Mouse (Mus musculus) liver, postnatal 0 days (tissue): ENCODE measurements around the gene Zdhhc4. TPM values are rescaled to one million over a fixed set of nuclear protein-coding genes. Genes with fewer than 3 reads are reported as not detected.

Experiments
- ATAC-seq: fragments of 200-750 bp; cut with Nextera tagmentation; 2 replicates; pipeline ENCODE4 v1.8.0; 2017; ENCODE audit warnings: mild to moderate bottlenecking, moderate library complexity
- DNase-seq: peaks from one replicate; pipeline ENCODE4 v3.0.0-alpha.2; 2016
- H3K27ac ChIP-seq: fragments of 300-500 bp; sonication (generic); 2 replicates; pipeline ENCODE4 v1.5.1; 2014; ENCODE audit warnings: antibody characterized with exemption, moderate library complexity, mild to moderate bottlenecking, low read depth
- H3K27me3 ChIP-seq: fragments of 300-500 bp; sonication (generic); 2 replicates; pipeline ENCODE4 v1.6.1; 2014; ENCODE audit warnings: low read length, control low read depth, mixed read lengths; ENCODE audit not compliant: insufficient read depth
- H3K36me3 ChIP-seq: fragments of 300-500 bp; sonication (generic); replicated peaks from 2 replicates; pipeline ENCODE4 v1.6.1; 2014; ENCODE audit warnings: mild to moderate bottlenecking, control low read depth, low read length, moderate library complexity, mixed read lengths; ENCODE audit not compliant: insufficient read depth
- H3K4me1 ChIP-seq: fragments of 300-500 bp; sonication (generic); 2 replicates; pipeline ENCODE4 v1.6.1; 2014; ENCODE audit warnings: antibody characterized with exemption, mild to moderate bottlenecking, control low read depth; ENCODE audit not compliant: insufficient read depth
- H3K4me2 ChIP-seq: fragments of 300-500 bp; sonication (generic); 2 replicates; pipeline ENCODE4 v1.6.1; 2014; ENCODE audit warnings: low read depth, mild to moderate bottlenecking, low read length, moderate library complexity, mixed read lengths
- H3K4me3 ChIP-seq: fragments of 300-500 bp; sonication (generic); 2 replicates; pipeline ENCODE4 v1.5.1; 2014; ENCODE audit warnings: low read depth, low read length
- H3K9ac ChIP-seq: fragments of 300-500 bp; sonication (generic); replicated peaks from 2 replicates; pipeline ENCODE4 v1.6.1; 2014; ENCODE audit warnings: mild to moderate bottlenecking, moderate library complexity
- H3K9me3 ChIP-seq: fragments of 300-500 bp; sonication (generic); 2 replicates; pipeline ENCODE4 v1.6.1; 2016; ENCODE audit warnings: mild to moderate bottlenecking, control low read depth, low read length, mixed read lengths
- CTCF ChIP-seq: sonication (generic); IDR thresholded peaks from 2 replicates; pipeline ENCODE4 v1.5.1; 2016; ENCODE audit warnings: antibody characterized with exemption, low read depth
- EP300 ChIP-seq: IDR thresholded peaks from 2 replicates; pipeline ENCODE4 v1.6.1; 2016; ENCODE audit warnings: antibody characterized with exemption, low read depth, mild to moderate bottlenecking
- WGBS: fragments of 180-500 bp; shearing (Covaris S2); extraction: QIAGEN DNeasy Blood & Tissue Kit; methylation state at CpG from one replicate; pipeline ENCODE4 v1.1.7; 2014; ENCODE audit not compliant: insufficient replicate concordance; 5-methylcytosine and 5-hydroxymethylcytosine counted together
- polyA plus RNA-seq: library from polyadenylated mRNA; unstranded; fragments of >200 nt; fragmentation: Nextera tagmentation; extraction: Ambion mirVana; gene quantifications from 2 replicates; pipeline ENCODE4 v1.2.1, GENCODE M21; 2015

Gene Zdhhc4
- 32.8 and 34.6 TPM in 2 replicates for polyA plus RNA-seq

DNA sequence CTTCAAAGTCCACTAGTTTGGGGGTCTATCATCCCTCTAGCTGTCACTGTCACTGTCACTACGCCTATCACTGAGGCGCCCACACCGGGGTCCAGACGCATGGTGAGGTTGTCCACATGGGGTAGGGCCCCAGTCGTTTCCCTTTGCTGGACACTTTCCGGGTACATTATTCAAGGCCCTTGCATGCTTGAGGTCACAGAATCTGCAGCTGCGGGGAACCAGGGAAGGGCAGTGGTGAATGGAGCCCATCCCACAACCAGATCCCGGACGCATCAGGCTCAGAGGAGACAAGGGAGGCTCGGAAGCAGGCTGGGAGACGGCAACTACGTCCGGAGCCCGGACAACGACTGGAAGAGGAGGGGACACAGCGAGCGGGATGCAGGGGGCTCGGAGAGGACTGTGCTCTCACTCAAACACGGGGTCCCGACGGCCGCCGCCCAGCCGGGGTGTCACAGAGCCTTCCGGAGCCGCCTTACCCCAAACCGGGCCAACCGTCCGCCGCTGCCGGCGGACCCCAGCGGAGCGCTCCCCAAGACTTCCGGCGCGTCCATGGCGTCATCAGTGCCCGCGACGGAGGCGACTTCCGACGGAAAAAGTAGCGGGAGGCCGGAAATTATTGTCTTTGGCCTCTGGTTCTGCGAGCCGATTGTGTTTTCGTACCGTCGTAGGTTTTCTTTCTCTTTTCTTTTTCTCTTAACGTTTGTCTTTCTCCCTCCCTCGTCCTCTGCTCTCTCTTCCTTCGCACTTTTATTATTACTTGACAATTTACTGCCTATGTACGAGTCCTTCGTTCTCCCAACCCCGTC lies at the start of gene Zdhhc4:
TSS of gene Zdhhc4 (minus strand) at position 567 of the 806 bp plus-strand sequence.
- peak; percentile 53; the same call in 1 of the 2 replicates for TF ChIP-seq EP300
- TF ChIP-seq CTCF, result no peak
- H3K4me3 ChIP-seq, result peak within 1 kb of the TSS; percentile 90
- H3K4me1 ChIP-seq, result peaks cover 16% of the 10 kb centered on the region
- DNase-seq (peak; percentile 93), ATAC-seq (peak; percentile 88)
- H3K27ac ChIP-seq, result peak within 1 kb of the TSS; percentile 83
- no peaks in the 10 kb centered on the region for H3K9me3 ChIP-seq
- H3K9ac ChIP-seq, result peak within 1 kb of the TSS; percentile 92
- peaks cover 14% of the 10 kb centered on the region for H3K36me3 ChIP-seq
- under 1% methylated on average over 51 of the region's 57 CpGs for WGBS
- H3K4me2 ChIP-seq, result peak within 1 kb of the TSS; percentile 77
- H3K27me3 ChIP-seq, result no peaks in the 10 kb centered on the region

DNA sequence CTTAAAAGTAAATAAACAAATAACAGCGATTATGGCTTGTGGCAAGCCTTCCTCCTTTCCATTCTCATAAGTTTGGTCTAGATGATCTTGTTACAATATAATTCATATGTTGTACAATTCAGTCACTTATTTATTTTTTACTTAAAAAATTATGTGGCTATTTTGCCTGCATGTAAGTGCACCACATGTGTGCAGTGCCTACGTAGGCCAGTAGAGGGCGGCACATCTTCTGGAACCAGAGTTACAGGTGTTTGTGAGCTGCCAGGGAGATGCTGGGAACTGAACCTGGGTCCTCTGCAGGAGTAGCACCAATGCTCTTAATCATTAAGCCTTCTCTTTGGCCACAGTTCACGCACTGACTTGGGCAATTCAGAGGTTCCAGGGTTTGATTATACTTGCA lies 47.1 kb upstream of the Zdhhc4 start:
- H3K9me3 ChIP-seq, result no peaks in the 10 kb centered on the region
- no peak overlapping the region for H3K27ac ChIP-seq
- TF ChIP-seq CTCF, result peak; percentile 57
- TF ChIP-seq EP300, result no peak
- no peak overlapping the region for H3K4me2 ChIP-seq
- H3K4me1 ChIP-seq, result peaks cover 8% of the 10 kb centered on the region; the same call in 1 of the 2 replicates
- H3K36me3 ChIP-seq, result no peaks in the 10 kb centered on the region
- no peak overlapping the region for H3K4me3 ChIP-seq
- DNase-seq (no peak), ATAC-seq (no peak)
- 81% methylated on average over 4 of the region's 4 CpGs for WGBS
- no peak overlapping the region for H3K9ac ChIP-seq
- peaks cover 39% of the 10 kb centered on the region for H3K27me3 ChIP-seq

DNA sequence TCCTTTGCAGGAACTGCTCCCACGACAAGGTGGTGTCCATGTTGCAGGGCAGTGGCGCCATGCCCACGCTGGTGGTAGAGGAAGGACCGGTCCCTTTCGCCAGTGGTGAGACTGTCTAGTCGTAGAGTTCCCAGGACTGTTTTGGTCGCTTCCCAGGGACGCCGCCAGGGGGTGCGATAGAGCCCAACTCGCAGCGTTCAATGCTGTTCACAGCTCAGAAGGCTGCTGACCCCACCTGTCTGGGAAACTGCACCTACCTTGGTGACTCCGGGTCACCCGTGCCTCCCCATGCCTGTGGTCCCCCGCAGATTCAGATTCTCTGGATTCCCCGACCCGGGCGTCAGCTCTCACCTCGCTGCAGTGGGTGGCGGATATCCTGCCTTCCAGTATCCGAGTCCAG lies 46.2 kb upstream of the Zdhhc4 start:
- ATAC-seq (peak; percentile 67), DNase-seq (peak; percentile 80)
- H3K36me3 ChIP-seq, result no peaks in the 10 kb centered on the region
- 11% methylated on average over 21 of the region's 21 CpGs for WGBS
- H3K27ac ChIP-seq, result no peak overlapping the region
- H3K27me3 ChIP-seq, result peaks cover 48% of the 10 kb centered on the region
- no peaks in the 10 kb centered on the region for H3K9me3 ChIP-seq
- TF ChIP-seq EP300 (no peak), CTCF (peak; percentile 85)
- H3K4me3 ChIP-seq, result 0 out of 2 replicates have a peak overlapping the region, but pooled peaks have one; percentile 13
- H3K9ac ChIP-seq, result no peak overlapping the region
- H3K4me1 ChIP-seq, result peaks cover 8% of the 10 kb centered on the region; the same call in 1 of the 2 replicates
- H3K4me2 ChIP-seq, result peak overlapping the region; percentile 59

DNA sequence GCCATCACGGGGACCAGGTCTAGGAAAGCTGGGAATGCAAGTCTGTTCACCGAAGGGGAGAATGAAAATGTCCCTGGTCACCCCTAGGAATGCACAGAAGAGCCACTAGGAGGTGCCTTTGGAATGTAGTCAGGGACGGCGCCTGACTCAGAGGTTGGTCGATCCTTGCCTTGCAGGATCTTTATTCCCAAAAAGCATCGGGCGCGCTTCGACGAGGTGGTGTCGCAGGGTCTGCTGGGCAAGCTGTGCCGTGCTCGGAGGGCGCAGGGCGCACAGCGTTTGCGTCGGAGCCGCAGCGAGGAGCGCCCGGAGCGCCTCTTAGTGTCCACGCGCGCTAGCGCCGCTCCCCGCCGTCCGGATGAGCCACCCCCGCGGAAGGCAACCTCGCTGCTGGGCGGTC lies 43.8 kb upstream of the Zdhhc4 start:
- Histone ChIP-seq H3K9ac (no peak overlapping the region), H3K4me3 (peak overlapping the region; percentile 27), H3K4me2 (peak overlapping the region; percentile 52), H3K9me3 (no peaks in the 10 kb centered on the region), H3K4me1 (peaks cover 8% of the 10 kb centered on the region; the same call in 1 of the 2 replicates), H3K27ac (no peak overlapping the region), H3K36me3 (no peaks in the 10 kb centered on the region), H3K27me3 (peaks cover 66% of the 10 kb centered on the region)
- DNase-seq (no peak), ATAC-seq (no peak)
- WGBS, result 3% methylated on average over 35 of the region's 35 CpGs
- TF ChIP-seq EP300 (no peak), CTCF (peak; percentile 52)

DNA sequence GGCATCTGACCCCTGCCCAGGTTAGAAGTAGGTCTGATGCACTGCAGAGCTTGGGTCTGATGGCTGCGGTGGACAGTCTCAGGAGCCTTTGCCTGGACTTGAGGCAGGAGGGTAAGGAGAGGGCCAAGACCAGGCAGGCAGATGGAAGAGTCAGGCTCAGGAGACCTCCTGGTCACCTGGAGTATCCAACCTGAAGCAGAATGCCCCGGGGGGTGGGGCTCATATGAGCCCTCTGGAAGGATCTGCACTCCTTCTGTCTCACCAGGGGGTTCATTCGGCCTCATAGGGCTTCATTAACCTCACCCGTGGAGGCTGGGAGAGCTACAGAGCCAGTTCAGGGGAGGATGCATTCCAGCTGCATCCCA lies 42.1 kb upstream of the Zdhhc4 start:
- Histone ChIP-seq H3K9me3 (no peaks in the 10 kb centered on the region), H3K27me3 (peaks cover 70% of the 10 kb centered on the region), H3K9ac (no peak overlapping the region), H3K36me3 (no peaks in the 10 kb centered on the region), H3K4me1 (peaks cover 8% of the 10 kb centered on the region; the same call in 1 of the 2 replicates), H3K4me3 (no peak overlapping the region), H3K27ac (no peak overlapping the region), H3K4me2 (no peak overlapping the region)
- DNase-seq (no peak), ATAC-seq (no peak)
- 44% methylated on average over 4 of the region's 4 CpGs for WGBS
- no peak for TF ChIP-seq CTCF
- TF ChIP-seq EP300, result no peak

DNA sequence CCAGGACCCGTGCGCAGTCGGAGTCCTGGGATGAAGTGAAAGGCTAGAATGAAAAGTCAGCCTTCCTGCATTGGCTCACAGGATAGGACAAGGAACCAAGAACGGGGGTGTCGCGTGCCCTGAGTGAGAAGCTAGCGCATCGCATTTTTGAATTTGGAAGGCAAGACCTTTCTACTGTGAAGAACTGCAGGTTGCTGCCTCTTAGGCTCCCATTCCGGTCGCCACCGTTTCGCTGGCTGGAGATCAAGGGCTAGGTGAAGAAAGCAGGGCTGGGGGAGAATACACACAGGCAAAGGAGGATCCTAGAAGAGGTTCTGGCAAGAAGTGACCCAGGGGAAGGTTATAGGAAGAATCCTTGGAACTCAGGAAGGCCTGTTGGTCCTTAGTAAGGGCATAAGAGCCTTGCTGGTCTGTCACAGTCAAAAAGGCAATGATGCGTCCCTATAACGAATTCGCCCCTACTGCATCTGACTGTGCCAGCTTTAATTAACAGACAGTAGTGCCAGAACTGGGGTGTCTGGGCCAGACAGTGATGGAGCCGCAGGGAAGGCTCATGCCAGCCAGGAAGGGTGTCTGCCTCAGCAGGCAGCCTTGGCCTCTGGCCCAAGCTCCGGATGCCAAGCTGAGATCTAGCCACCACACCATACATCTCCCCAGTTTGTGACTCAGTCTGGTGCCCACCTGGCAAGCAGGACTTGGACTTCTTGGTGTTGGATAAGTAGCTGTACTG lies 41.5 kb upstream of the Zdhhc4 start:
- H3K36me3 ChIP-seq, result no peaks in the 10 kb centered on the region
- ATAC-seq, result no peak
- no peak overlapping the region for H3K27ac ChIP-seq
- DNase-seq, result no peak
- H3K9ac ChIP-seq, result no peak overlapping the region
- H3K27me3 ChIP-seq, result peaks cover 75% of the 10 kb centered on the region
- H3K9me3 ChIP-seq, result no peaks in the 10 kb centered on the region
- no peak overlapping the region for H3K4me2 ChIP-seq
- peaks cover 8% of the 10 kb centered on the region; the same call in 1 of the 2 replicates for H3K4me1 ChIP-seq
- no peak overlapping the region for H3K4me3 ChIP-seq
- TF ChIP-seq CTCF (no peak), EP300 (no peak)
- 28% methylated on average over 17 of the region's 17 CpGs for WGBS
